Mouse (Mus musculus): ENCODE results near the gene Myrf. TPM values are rescaled to one million over a fixed set of nuclear protein-coding genes. Genes with fewer than 3 reads are reported as not detected.

Myrf gene
- total RNA-seq, 2 experiments from 2014 or later, result 1.6 to 1.8 TPM

Small RNAs within 50 kb of the gene (microRNA-seq; reads per million reads assigned to microRNA genes)
- gene Mir6993, result 3.0 reads per million, percentile 1 among the genes with 10 or more reads in this experiment

Other genes starting within 250 kb of the Myrf start
- gene Best1, start 239.1 kb downstream of the Myrf start, total RNA-seq (2021), result 1 to 10 TPM; 1.7 to 2.1 TPM
- 10 to 100 TPM; 12.9 to 14.9 TPM for gene Rab3il1, start 239.1 kb downstream of the Myrf start, total RNA-seq (2021)
- 10 to 100 TPM; 52.8 to 60.4 TPM for gene Fads3, start 199.2 kb downstream of the Myrf start, total RNA-seq (2021)
- gene Fads2, start 139.0 kb downstream of the Myrf start, total RNA-seq (2021), result 100 to 1,000 TPM; 220 to 236 TPM
- gene Fads1, start 57.9 kb downstream of the Myrf start, total RNA-seq (2021), result 100 to 1,000 TPM; 149 to 158 TPM
- 100 to 1,000 TPM; 105 to 114 TPM for gene Tmem258, start 36.7 kb downstream of the Myrf start, total RNA-seq (2021)
- 10 to 100 TPM; 11.7 to 11.9 TPM for gene Fen1, start 36.6 kb downstream of the Myrf start, total RNA-seq (2021)
- 10 to 100 TPM; 44.1 to 44.6 TPM for gene Dagla, start 64.1 kb upstream of the Myrf start, total RNA-seq (2021)
- 100 to 1,000 TPM; 209 to 213 TPM for gene Syt7, start 148.3 kb upstream of the Myrf start, total RNA-seq (2021)
- 1 to 10 TPM; 3.7 to 5.0 TPM for gene Lrrc10b, start 216.7 kb upstream of the Myrf start, total RNA-seq (2021)
- gene Ppp1r32, start 242.2 kb upstream of the Myrf start, total RNA-seq (2021), result 1 to 10 TPM in 1 of 2 experiments, under 1 TPM in 1; 0.87 to 1.9 TPM

All from left cerebral cortex, postnatal 4 days (tissue).